Mouse (Mus musculus): ENCODE results near the gene Mmadhc. TPM values are rescaled to one million over a fixed set of nuclear protein-coding genes. Genes with fewer than 3 reads are reported as not detected.

Mmadhc gene
- total RNA-seq (2021) = 100 to 1,000 TPM in 1 of 2 experiments, 10 to 100 TPM in 1; 97.9 to 111 TPM
- long read RNA-seq, experiment 1, transcript Mmadhc-201 (8 exons, 1,342 nt) = major isoform, 18 of 49 reads
- long read RNA-seq, experiment 1, partial matches to known transcripts = 23 of 49 reads
- long read RNA-seq, experiment 1, other reads (novel, unspliced or antisense) = 8 of 49 reads
- long read RNA-seq, experiment 2, transcript Mmadhc-203 (8 exons, 803 nt) = minor isoform, 6 of 165 reads
- long read RNA-seq, experiment 2, transcript Mmadhc-201 (8 exons, 1,342 nt) = major isoform, 79 of 165 reads
- long read RNA-seq, experiment 2, partial matches to known transcripts = 64 of 165 reads
- long read RNA-seq, experiment 2, other reads (novel, unspliced or antisense) = 16 of 165 reads

DNA sequence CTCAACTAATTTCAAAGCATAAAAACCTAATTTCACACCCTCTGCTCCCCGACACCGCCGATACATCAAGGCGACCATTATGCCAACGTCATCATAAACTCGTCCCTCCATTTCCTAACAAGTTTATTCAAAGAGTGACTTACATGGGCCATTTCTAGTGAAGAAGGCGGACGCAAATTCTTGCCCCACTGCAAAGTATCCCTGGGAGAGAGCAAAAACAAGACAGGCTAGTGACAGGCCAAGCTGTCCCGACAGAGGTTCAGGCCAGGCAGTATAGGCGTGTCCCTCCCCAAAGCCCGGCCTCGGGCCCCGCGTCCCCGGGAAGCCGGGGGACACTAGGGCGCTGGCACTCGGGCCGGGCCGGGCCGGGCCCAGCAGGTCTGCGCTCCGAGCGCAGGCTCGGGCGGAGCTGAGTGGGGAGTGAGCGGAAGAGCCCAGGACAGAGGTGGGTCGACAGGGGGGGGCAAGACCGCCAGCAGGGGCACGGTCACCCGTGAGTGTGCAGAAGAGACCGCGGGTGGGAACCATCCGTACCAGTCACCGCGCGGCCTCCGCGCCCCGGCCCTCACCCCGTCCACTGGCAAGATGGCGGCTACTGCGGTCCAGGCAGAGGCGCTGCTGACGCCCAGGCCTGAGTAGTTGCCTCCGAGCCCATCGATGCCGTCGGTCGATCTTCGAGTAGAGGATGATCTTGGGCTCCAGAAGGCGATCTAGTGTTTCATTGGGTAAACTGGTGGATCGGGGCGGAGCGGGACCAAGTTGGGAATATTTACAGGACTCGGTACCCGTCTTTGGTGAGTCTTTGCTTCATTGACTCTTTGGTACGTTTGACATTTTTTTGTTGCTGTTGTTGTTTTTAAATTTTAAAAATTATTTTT is at the start of gene Mmadhc:
Gene Mmadhc (minus strand): TSS at position 693 of the 878 bp plus-strand sequence.
- DNase-seq (ENCODE audit: low spot score in 2 of 2) = peak; percentile 87

- no peak for DNase-seq (ENCODE audit: low spot score in 2 of 2)
Observed at GRCm38 (mm10) chr2:50343598-50343997, 47.0 kb upstream of the Mmadhc start.

DNA sequence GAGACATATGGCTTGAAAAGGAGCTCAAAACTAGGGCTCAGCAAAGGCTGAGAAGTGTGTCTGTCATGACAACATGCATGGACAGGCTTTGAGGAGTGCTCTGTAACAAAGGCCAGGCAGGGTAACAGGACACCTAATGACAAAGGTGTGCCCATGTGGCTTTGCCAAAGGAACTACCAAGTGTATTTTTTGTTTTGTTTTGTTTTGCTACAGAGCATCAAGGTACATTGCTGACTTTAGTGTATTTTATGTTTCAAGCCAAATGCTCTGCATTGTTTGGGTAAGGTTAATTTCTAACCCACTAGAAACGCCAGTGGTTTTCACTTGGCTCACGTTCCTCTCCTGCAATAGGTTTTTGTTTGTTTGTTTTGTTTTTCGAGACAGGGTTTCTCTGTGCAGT is 42.5 kb upstream of the Mmadhc start:
- DNase-seq (ENCODE audit: low spot score in 2 of 2) = no peak

DNA sequence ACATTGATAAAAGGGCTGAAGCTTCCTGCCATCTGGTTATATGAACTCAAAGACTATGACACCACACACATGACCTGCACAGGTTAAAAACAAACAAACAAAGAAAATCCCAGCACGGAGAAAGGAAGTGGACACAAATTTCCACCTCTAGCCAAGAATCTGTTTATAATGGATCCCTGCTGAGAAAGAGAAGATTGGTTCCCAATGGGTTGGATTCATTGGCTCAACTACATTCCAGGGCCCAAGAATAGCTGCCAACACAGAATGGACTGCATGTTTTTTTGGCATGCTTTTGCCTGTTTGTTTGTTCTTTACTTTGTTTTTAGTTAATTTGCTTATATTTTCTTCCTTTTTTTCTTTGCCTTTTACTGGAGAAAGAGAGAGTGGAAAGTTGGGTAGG is 41.0 kb upstream of the Mmadhc start:
- DNase-seq (ENCODE audit: low spot score in 2 of 2) = no peak

DNA sequence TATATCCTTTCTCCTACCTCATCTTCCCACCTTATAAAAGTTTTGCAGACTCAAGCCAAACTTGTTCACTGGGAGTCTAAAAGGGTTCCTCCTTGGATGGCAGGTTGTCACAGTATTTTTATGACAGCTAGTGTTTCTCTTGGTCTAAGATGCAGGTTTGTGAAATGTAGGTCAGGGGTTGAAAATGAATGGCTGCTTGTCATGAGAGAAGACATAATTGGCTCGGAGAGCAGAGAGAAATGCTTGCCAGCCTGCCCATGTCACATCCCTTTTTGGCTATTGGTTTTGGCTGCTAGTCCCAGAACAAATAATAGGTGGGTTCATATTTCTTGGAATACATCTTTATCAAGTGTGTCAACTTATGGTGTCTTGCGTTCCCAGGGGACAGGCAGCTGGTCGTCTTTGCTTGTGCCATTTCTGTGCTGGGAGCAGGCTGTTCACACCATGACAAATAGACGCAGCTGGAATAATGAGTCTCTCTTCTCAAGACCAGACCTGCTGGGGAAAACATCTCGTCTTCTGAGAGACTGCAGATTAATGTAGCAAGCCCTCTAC is 35.2 kb upstream of the Mmadhc start:
- DNase-seq (ENCODE audit: low spot score in 2 of 2) = no peak

DNA sequence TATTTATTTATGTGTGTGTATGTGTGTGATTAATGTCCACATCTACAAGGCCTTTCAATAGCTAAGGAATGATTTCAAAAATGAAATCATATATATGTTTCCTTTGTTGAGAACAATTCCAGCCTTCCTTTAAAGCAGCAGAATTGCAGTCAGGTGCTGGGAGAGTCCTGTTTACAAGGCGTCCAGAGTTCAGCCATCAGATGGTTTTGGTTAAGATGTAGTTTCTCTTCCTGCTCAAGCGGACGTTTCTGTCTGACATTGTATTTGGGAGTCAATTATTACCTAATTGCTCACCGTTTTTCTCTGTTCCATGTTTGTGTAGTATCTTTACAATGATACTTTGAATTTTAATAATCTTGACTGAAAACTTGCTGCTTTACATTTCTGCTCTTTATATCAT is 31.6 kb upstream of the Mmadhc start:
- DNase-seq (ENCODE audit: low spot score in 2 of 2) = no peak

GRCm38 (mm10) chr2:50324799-50325198 is 28.2 kb upstream of the Mmadhc start:
- no peak for DNase-seq (ENCODE audit: low spot score in 2 of 2)

DNA sequence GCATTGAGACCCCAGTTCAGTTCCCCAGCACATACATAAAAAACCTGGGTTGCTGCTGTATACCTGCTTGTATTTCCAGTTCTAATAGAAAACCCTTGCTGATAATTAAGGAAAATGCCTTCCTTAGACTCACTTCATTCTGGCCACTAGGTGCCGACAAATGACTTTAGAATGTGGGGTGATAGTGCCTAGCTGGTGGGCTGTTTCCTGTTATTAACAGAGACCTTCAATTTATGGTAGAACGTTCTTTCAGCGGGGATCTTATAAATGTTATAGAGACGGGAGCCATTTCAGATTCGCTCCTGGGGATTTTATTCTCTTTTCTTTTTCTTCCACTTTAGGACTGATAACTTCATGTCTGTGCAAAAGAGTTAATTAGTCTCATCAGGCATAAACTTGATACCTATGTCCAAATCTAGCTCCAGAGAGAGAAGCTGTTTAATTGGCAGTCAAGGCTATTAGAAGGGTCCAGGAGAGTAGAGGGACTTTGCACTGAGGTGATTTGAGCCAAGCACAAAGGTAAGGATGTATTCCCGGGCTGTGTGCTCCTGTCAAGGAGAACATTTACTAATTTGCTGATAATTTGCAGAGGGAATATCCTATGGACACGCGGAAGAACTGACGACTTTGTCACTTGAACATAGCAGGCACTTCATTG is 10.2 kb upstream of the Mmadhc start:
- DNase-seq (ENCODE audit: low spot score in 2 of 2) = peak; percentile 23 to 29

DNA sequence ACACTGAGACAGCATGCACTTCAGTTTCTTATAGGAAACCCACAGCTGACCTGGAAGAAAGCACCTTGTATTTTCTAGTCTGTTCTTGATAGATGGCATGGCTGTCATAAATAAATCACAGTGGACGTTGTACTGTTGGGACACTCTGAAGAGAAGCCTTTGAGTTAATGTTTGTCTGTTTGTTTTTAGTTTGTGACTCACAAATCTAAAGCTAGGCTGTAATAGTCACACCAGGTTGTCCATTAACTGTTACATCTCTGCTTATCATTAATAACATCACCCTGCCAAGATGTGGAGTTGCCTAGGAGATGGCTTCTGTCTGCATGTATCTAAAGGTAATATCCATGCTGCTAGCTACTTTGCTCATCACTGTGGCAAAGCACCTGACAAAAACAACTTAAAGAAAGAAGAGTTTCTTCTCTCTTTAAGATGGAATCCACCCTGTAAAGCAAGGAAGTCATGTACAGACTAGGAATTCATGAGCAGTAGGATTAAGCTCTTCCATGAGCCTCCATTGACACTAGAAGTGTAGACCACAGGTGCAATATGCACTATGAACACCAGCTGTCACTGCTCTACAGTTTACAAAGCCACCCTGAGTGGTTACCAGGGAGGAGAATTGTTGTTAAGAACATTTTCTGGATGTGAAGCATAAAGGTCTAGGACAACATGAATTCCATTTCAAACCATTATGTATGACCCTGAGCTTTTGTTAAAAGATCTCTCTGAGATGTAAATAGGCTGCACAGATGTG is 8.4 kb upstream of the Mmadhc start:
- DNase-seq (ENCODE audit: low spot score in 2 of 2) = no peak

- no peak for DNase-seq (ENCODE audit: low spot score in 2 of 2)
Observed at GRCm38 (mm10) chr2:50296987-50297350, 368 bp upstream of the Mmadhc start.

DNA sequence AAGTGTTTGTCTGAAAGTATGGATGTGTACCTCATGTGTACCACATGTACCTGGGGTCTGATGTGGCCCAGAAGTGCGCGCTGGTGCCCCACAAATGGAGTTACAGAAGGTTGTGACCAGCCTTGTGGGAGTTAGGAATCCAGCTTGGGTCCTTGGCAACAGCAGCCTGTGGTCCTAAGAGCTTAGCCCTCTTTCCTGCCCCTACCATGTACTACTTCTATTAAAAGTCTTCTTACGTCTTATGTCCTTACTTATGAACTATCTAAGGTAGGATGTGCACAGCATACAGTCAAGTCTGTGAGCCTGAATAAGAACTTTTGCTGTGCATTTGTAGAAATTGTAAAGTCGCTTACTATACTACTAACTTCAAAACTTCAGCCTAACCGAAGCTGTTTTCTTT is 1.0 kb downstream of the Mmadhc start:
- no peak for DNase-seq (ENCODE audit: low spot score in 2 of 2)

DNA sequence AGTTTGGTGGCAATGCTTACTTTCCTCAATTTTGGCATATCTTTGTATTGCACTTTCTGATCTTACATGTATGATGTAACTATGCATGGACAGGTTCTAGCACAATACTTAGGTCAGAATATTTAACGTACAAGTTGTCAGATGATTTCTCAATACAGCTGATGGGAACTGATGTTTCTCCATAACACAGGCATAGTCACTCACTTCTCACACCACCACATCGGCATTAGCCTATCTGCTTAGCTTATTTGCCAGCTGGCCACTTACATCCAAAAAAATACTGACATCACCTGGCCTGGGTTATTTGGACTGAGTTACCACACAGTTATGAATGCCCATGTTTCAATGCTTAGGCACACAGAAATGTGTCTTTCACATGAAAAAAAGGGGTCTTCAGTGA is 2.5 kb downstream of the Mmadhc start:
- no peak for DNase-seq (ENCODE audit: low spot score in 2 of 2)

DNA sequence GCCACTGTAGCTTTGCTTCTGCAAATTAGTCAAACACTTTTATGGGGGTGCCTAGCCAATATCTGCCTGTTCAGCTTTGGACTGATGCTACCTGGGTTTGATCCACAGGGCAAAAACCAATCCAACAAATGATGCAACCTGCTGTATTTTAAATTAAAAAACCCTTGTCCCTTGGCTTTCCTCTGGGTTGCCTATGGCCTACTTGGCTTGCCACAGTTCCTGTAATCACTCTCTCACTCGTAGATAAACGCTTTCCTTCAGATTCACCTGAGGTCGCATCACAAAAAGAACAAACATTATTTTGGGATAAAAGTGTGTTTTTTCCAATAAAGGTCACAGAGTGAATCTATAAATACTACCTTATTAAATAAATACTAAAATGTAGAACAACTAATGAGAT is 3.0 kb downstream of the Mmadhc start:
- no peak for DNase-seq (ENCODE audit: low spot score in 2 of 2)

DNA sequence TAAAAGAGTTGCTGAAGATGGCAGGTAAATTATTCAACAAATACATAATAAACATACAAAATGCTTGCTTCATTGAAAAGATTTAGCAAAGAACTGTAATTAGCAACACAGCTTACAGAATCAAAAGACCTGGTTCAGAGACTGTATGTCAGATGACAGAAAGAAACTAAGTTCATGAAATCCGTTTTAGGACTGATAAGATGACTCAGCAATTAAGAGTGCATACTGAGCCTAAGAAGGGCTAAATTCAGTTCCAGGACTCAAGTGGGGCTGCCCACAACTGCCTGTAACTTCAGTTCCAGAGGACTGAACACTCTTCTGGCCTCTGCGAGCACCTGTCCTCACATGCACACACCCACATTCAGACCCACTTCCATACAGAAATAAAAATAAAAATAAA is 4.7 kb downstream of the Mmadhc start:
- DNase-seq (ENCODE audit: low spot score in 2 of 2) = no peak

- DNase-seq (ENCODE audit: low spot score in 2 of 2) = no peak
Observed at GRCm38 (mm10) chr2:50290754-50291153, 5.8 kb downstream of the Mmadhc start.

DNA sequence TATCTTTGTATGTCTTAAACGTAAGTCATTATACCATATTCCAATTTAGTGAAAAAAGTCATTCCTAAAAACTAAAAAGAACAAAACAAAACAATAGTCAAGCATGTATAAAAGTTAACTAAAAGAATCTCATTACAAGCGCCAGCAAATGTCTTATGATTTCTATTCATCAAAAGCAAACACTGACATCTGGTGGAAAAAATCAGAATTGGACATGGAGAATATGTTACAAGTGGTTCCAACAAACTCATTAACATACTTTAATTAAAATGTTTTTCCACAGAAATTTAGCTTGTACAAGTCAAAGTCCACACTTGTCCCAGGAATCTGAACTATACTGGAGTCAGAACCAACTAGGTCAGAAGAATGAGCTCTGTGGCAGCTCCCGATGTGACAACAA is 11.8 kb downstream of the Mmadhc start:
- DNase-seq (ENCODE audit: low spot score in 2 of 2) = no peak

DNA sequence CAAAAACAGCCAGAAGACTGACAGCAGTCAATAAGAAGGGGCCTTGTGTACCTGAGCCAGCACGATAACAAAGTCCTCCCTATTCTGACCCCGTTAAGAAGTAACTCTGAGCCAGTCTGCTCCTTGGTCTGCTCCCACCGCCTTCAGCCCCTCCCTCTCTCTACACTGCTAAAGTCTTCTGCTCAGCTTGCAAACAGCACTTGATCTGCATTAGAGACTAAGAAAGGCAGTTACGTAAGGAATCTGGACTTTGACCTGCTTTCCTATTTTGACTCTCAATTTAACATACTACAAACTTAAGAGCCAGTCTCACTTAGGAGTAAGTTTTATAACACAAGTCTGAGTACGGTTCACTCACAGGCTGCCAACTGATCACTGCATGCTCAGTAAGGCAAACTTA is 12.6 kb downstream of the Mmadhc start:
- no peak for DNase-seq (ENCODE audit: low spot score in 2 of 2)

GRCm38 (mm10) chr2:50276715-50277114 is 19.9 kb downstream of the Mmadhc start:
- no peak for DNase-seq (ENCODE audit: low spot score in 2 of 2)

DNA sequence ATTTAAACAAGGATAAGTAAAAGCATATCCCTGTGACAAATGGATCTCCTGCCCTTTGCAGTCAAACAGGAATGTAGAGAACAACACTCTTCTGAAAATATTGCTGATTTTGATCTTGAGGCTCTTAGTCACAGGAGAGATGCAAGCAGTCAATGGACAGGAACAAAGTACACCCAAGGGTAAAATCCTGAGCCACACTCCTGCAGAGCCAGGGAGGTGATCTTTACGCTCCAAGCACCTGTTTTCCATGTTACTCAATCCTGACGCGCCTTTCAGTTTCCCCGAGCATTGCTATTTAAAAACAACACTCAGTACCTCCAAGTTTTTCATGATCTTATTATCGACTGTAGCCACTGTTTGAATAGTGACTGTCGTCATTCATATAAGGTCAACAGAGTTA is 23.2 kb downstream of the Mmadhc start:
- no peak for DNase-seq (ENCODE audit: low spot score in 2 of 2)

- DNase-seq (ENCODE audit: low spot score in 2 of 2) = no peak
Observed at GRCm38 (mm10) chr2:50272165-50272564, 24.4 kb downstream of the Mmadhc start.

GRCm38 (mm10) chr2:50268514-50268913 is 28.1 kb downstream of the Mmadhc start:
- no peak for DNase-seq (ENCODE audit: low spot score in 2 of 2)
